Mouse (Mus musculus) megakaryocyte, embryonic 14.5 days (primary cell): ENCODE measurements around the gene Capn1. TPM values are rescaled to one million over a fixed set of nuclear protein-coding genes. Genes with fewer than 3 reads are reported as not detected.
"Not testable (repeated sequence)": the region's sequence is repeated elsewhere in the genome, so short reads cannot be mapped to it uniquely, and the experiment has no call there.

Experiments used
- H3K27me3 ChIP-seq: replicated peaks from 2 replicates; pipeline ENCODE3; 2012; ENCODE audit warnings: inconsistent platforms
- H3K36me3 ChIP-seq: replicated peaks from 2 replicates; pipeline ENCODE3; 2012; ENCODE audit warnings: low read length, inconsistent platforms, mixed read lengths
- H3K4me1 ChIP-seq: 2 replicates; pipeline ENCODE4 v1.6.1; 2012; ENCODE audit warnings: inconsistent platforms
- H3K4me3 ChIP-seq: replicated peaks from 2 replicates; pipeline ENCODE3; 2012; ENCODE audit warnings: moderate library complexity, mild to moderate bottlenecking, inconsistent platforms
- H3K9me3 ChIP-seq: 2 replicates; pipeline ENCODE4 v1.6.1; 2012; ENCODE audit warnings: inconsistent platforms
- FLI1 ChIP-seq: IDR thresholded peaks from 2 replicates; pipeline ENCODE4 v1.6.1; 2012; ENCODE audit warnings: low read length, inconsistent platforms, mixed read lengths
- GATA1 ChIP-seq: IDR thresholded peaks from 3 replicates; pipeline ENCODE4 v1.6.1; 2012; ENCODE audit warnings: mixed read lengths, low read length, inconsistent platforms, borderline replicate concordance
- polyA plus RNA-seq: library from polyadenylated mRNA; stranded (reverse); fragments of >175 nt; gene quantifications from 2 replicates; pipeline ENCODE4 v1.2.3, GENCODE M21; 2012; ENCODE audit warnings: low replicate concordance; ENCODE audit not compliant: insufficient read depth

Gene Capn1
- polyA plus RNA-seq, 1 experiment = 66.2 TPM

DNA sequence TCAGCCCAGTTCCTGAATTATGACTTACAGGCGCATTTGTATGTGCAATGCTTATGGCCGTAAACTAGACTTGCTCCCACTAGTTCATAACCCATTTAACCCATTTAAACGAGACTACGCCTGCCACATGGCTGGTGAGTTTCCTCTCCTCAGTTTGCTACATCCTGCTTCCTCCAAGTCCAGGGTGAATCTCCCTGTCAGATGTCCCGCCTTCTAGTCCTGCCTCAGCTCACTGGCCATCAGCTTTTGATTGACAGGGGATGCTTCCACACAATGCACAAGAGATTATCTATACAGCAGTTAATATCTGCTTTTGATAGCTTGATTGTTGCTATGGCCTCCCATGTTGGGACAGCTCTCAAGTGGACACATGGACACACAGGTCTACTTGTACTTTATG lies 38.6 kb upstream of the Capn1 start:
- no peaks in the 10 kb centered on the region for H3K27me3 ChIP-seq
- no peaks in the 10 kb centered on the region for H3K9me3 ChIP-seq
- H3K36me3 ChIP-seq = peaks cover 77% of the 10 kb centered on the region
- TF ChIP-seq GATA1 (no peak), FLI1 (no peak)
- no peak overlapping the region for H3K4me3 ChIP-seq
- H3K4me1 ChIP-seq = peaks cover 83% of the 10 kb centered on the region

DNA sequence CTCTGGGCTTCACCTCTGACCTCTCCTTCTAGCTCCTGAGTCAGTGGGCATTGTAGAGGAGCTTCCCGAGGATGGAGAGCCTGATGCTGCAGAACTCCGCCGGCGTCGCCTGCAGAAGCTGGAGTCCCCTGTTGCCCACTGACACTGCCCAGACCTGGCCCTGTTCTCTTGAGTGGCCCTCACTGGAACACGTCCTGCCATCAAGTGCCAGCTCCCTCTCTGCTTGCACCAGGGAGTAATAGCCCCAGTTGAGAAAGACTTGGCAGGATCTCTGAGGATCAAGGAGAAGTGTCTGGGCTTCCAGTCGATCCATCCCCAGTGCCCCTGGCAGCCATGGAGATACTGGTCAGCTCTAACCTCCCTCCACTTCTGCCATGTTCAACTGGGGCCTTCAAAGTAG lies 36.8 kb upstream of the Capn1 start:
- TF ChIP-seq FLI1 (no peak), GATA1 (no peak)
- peaks cover 84% of the 10 kb centered on the region for H3K36me3 ChIP-seq
- peaks cover 92% of the 10 kb centered on the region for H3K4me1 ChIP-seq
- no peaks in the 10 kb centered on the region for H3K9me3 ChIP-seq
- H3K4me3 ChIP-seq = no peak overlapping the region
- H3K27me3 ChIP-seq = no peaks in the 10 kb centered on the region

DNA sequence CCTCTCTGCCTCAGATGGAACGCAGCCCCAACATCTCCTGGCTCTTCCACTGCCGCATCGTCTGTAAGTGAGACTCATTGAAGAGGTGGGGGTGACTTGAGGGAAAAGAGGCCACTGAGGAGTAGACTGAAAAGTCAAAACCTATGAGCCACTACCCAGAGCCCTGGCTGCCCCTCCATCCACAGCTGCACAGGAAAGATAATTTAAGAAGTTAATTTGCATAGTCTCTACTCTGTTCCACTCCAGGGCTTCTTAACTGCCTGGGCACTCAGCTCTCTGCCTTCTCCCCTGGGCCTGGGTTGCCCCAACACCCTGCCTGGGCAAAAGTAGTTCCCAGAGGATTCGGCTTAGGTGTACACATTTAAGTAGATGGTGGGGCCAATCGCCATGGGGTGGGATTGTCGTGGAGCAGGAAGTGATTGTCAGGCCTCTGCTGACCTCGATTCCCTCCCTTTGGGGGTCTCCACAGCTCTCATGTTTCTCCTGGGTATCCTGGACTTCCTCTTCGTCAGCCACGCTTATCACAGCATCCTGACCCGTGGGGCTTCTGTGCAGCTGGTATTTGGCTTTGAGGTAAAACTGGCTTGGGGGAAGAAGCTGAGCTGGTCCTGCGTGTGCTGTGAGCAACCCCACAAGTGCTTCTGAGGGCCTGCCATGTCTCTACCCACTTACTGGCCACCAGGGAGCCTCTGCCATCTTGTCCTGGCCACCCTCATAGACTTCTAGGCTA lies 33.1 kb upstream of the Capn1 start:
- TF ChIP-seq FLI1 = no peak
- no peak for TF ChIP-seq GATA1
- Histone ChIP-seq H3K9me3 (no peaks in the 10 kb centered on the region), H3K36me3 (peaks cover 61% of the 10 kb centered on the region), H3K4me3 (peak overlapping the region; percentile 97), H3K27me3 (no peaks in the 10 kb centered on the region), H3K4me1 (peaks cover 76% of the 10 kb centered on the region)

DNA sequence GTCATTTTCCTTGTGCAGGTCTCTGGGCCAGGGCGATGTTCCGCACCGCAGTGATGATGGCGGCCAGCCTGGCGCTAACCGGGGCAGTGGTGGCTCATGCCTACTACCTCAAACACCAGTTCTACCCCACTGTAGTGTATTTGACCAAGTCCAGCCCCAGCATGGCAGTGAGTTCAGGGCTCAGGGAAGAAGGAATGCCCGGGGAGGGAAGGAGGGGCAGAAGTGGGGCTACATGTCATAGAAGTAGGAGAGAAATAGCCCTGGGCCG lies 32.1 kb upstream of the Capn1 start:
- Histone ChIP-seq H3K9me3 (no peaks in the 10 kb centered on the region), H3K4me1 (peaks cover 67% of the 10 kb centered on the region), H3K27me3 (no peaks in the 10 kb centered on the region), H3K4me3 (peak overlapping the region; percentile 97), H3K36me3 (peaks cover 51% of the 10 kb centered on the region)
- no peak for TF ChIP-seq GATA1
- TF ChIP-seq FLI1 = no peak

DNA sequence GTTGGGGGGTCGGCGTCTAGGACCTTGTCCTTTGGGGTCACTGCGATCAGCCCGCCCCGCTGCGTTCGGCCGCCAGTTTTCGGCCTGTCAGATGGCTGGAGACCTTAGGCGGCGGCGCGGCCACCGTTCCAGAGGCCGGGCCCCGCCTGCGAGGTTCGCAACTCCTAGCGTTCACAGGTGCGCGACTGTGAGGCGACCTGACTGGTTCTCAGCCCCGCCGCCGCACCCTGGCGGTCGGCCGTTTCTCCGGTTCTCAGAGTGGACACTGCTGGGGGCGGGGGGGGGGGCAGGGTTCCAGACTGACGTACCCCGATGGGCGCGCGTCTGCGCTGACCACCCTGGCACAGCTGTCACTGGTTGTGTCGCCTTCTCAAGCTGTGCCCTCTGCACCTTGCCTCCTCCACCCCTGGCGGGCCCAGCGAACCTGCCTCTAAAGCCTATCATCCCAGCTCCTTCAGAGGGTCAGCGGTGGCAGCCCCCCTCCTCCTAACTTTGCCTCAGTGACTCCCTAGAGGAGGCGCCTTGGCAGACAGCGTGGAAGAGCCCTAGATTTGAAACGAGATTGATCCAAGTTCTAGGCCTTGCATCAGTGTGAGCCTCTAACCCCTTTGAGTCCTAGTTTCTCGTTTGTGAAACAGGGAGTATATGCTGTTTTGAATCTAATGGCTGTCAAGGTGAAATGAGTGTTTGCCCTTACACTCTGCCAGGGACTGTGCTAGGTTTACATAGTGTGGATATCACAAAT lies 31.6 kb upstream of the Capn1 start:
- Histone ChIP-seq H3K27me3 (no peaks in the 10 kb centered on the region), H3K4me3 (peak overlapping the region; percentile 97), H3K36me3 (peaks cover 46% of the 10 kb centered on the region), H3K9me3 (no peaks in the 10 kb centered on the region), H3K4me1 (peaks cover 63% of the 10 kb centered on the region)
- no peak for TF ChIP-seq GATA1
- TF ChIP-seq FLI1 = no peak

DNA sequence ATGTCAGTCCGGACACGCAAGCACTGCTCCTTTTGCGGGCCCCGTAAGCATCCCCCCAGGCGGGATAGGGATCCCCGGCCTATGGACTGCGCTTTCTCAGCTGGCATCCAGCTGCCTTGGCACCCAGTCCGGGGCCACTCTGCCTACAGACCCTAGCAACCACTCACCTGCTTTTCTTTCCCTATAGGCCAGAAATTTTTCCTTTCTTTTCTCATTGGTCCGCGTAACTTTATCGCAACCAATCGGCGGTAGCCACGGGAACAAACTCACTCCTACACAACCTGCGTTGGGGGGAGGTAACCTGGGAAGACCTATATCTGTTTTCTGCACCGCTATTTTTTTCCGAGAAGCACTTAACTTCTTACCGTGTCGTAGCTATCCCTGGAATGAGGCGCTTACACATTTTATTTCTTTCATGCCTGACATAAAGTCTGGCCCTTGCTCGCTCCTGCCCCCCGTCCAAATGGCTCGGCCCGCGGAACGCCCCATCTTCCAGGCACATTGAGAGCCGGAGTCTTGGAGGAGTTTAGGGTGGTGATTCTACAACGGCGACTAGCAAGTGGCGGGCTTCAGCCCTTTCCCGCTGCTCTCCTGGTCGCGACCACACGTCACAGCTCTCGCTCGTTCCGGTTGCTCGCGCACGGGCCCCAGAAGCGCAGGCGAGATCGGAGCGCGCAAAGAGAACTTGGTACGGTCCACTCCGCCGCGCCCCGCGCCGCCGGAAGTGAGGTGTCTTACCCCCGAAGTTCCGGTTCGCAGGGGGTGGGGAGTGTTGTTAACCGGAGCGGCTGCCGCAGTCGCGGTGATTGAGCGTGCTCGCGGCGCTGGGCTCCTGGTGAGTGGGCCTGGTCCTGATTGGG lies 30.8 kb upstream of the Capn1 start, which contains the start of gene Syvn1:
TSS of gene Syvn1 (plus strand) at position 283 of the 860 bp plus-strand sequence.
- Histone ChIP-seq H3K27me3 (no peaks in the 10 kb centered on the region), H3K4me1 (peaks cover 60% of the 10 kb centered on the region), H3K36me3 (peaks cover 38% of the 10 kb centered on the region), H3K4me3 (peak within 1 kb of the TSS; percentile 97), H3K9me3 (no peaks in the 10 kb centered on the region)
- TF ChIP-seq GATA1 = no peak
- 0 out of 2 replicates have a peak, but pooled peaks have one; percentile 46 for TF ChIP-seq FLI1

DNA sequence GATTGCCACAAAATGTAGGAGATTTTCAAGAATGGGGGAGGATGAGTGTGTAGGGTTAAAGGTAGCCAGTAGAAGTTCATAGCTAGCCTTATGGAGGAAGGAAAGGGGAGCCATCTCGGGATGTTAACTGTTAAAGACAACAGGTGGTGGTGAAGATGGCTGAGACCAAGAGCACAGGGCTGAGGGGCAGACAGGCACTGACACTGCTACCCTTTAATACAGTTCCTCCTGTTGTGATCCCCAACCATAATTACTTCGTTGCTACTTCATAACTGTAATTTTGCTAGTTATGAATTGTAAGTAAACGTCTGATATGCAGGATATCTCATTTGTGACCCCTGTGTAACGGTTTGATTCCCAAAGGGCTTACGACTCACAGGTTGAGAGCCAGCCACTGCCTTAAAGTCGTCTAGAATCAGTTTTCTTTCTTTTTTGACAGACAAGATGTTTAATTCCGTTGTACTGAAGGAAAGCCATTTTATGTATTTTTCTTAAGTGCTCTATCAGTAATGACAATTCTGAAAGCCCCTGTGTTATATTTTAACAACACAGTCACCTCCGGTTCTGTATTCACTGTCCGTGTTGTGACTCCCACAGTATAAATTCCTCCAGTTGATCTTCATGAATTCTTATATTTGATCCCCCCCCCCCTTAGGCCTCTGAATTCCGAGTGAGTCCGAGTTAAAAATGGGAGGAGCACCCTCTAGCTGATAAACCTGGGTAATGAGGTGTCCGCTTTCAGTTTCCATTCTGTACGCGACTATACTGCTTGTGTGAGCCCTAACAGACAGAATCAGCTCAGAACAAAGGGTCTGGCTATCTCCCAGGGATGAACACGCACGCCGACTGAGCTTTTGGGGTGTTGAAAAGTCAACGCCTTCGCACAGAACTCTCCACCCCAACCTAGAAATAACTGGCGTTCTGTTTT lies 29.9 kb upstream of the Capn1 start:
- Histone ChIP-seq H3K36me3 (peaks cover 29% of the 10 kb centered on the region), H3K4me3 (peak overlapping the region; percentile 97), H3K9me3 (no peaks in the 10 kb centered on the region), H3K27me3 (no peaks in the 10 kb centered on the region), H3K4me1 (peaks cover 52% of the 10 kb centered on the region)
- no peak for TF ChIP-seq GATA1

DNA sequence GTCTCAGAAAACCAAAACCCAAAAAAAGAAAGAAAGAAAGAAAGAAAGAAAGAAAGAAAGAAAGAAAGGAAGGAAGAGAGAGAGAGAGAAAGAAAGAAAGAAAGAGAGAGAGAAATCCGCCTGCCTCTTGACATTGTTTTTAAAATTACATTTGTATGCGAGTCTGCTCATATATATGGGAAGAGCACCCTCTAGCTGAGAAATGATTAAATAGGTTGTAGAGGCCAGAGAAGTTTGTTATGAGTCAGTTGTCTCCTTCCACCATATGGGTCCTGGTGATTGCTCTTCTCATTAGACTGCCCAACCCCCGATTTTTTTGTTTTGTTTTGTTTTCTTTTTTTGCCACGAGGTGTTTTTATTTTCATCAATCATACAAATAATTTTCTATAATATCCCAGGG lies 28.4 kb upstream of the Capn1 start:
- not testable (repeated sequence) for H3K4me3 ChIP-seq, H3K27me3 ChIP-seq, H3K9me3 ChIP-seq
- peaks cover 14% of the 10 kb centered on the region for H3K36me3 ChIP-seq
- peaks cover 36% of the 10 kb centered on the region for H3K4me1 ChIP-seq

DNA sequence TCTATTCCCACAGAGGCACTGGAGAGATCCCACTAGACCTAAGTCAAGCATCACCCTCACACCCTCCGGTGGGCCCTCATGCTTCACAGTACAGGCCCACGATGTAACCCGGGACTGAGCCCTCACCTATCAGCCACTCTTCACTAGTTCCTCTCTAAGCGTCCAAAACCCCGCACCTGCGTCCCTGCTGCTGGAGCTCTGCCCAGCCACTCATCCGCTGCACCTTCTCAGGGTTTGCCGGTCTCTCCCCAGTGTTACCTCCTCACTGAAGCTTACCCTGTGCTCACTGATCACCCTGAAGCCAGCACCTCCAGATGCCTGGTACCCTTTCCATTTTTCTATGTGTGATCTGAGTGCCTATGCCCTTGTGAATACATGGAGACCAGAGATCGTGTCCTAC lies 26.6 kb upstream of the Capn1 start:
- peaks cover 30% of the 10 kb centered on the region for H3K4me1 ChIP-seq
- no peak overlapping the region for H3K4me3 ChIP-seq

More for the DNA sequence above, 26.6 kb upstream of the Capn1 start:
- Histone ChIP-seq H3K9me3 (no peaks in the 10 kb centered on the region), H3K27me3 (no peaks in the 10 kb centered on the region), H3K36me3 (no peaks in the 10 kb centered on the region)
- no peak for TF ChIP-seq FLI1
- TF ChIP-seq GATA1 = no peak
